Mouse (Mus musculus): Measurements from ENCODE around the gene Rfc4. TPM values are rescaled to one million over a fixed set of nuclear protein-coding genes. Genes with fewer than 3 reads are reported as not detected.
"Not testable (repeated sequence)": the region's sequence is repeated elsewhere in the genome, so short reads cannot be mapped to it uniquely, and the experiment has no call there.

Rfc4 gene
- polyA plus RNA-seq, 1 experiment from 2014 or later = 2.4 TPM

GRCm38 (mm10) chr16:23102340-23103037 is 25.0 kb downstream of the Rfc4 start:
- Histone ChIP-seq H3K4me3 (ENCODE audit: inconsistent target) (no peak overlapping the region), H3K79me2 (ENCODE audit: inconsistent target) (no peaks in the 10 kb centered on the region; the same call in 1 of the 2 replicates), H3K27ac (no peak overlapping the region), H3K36me3 (ENCODE audit: inconsistent target) (no peaks in the 10 kb centered on the region)
- 34% methylated on average over 15 of the region's 15 CpGs for WGBS (ENCODE audit: missing documents)

- H3K36me3 ChIP-seq (ENCODE audit: inconsistent target) = no peaks in the 10 kb centered on the region
- 45% methylated on average over 10 of the region's 10 CpGs for WGBS (ENCODE audit: missing documents)
- H3K27ac ChIP-seq = no peak overlapping the region
- no peak overlapping the region for H3K4me3 ChIP-seq (ENCODE audit: inconsistent target)
- H3K79me2 ChIP-seq (ENCODE audit: inconsistent target) = no peaks in the 10 kb centered on the region
Observed at GRCm38 (mm10) chr16:23100613-23101012, 26.9 kb downstream of the Rfc4 start.

GRCm38 (mm10) chr16:23100099-23100575 is 27.4 kb downstream of the Rfc4 start:
- no peaks in the 10 kb centered on the region for H3K79me2 ChIP-seq (ENCODE audit: inconsistent target)
- no peak overlapping the region for H3K27ac ChIP-seq
- 45% methylated on average over 6 of the region's 9 CpGs for WGBS (ENCODE audit: missing documents)
- no peaks in the 10 kb centered on the region for H3K36me3 ChIP-seq (ENCODE audit: inconsistent target)
- H3K4me3 ChIP-seq (ENCODE audit: inconsistent target) = no peak overlapping the region

- H3K27ac ChIP-seq = no peak overlapping the region
- H3K36me3 ChIP-seq (ENCODE audit: inconsistent target) = no peaks in the 10 kb centered on the region
- no peak overlapping the region for H3K4me3 ChIP-seq (ENCODE audit: inconsistent target)
- no peaks in the 10 kb centered on the region for H3K79me2 ChIP-seq (ENCODE audit: inconsistent target)
- WGBS (ENCODE audit: missing documents) = 85% methylated on average over 12 of the region's 12 CpGs
Observed at GRCm38 (mm10) chr16:23099632-23100031, 27.9 kb downstream of the Rfc4 start.

- not testable (repeated sequence) for H3K36me3 ChIP-seq (ENCODE audit: inconsistent target); H3K27ac ChIP-seq; H3K79me2 ChIP-seq (ENCODE audit: inconsistent target); H3K4me3 ChIP-seq (ENCODE audit: inconsistent target)
- 92% methylated on average over 1 of the region's 1 CpGs for WGBS (ENCODE audit: missing documents)
Observed at GRCm38 (mm10) chr16:23098105-23098452, 29.5 kb downstream of the Rfc4 start.

- H3K27ac ChIP-seq; H3K4me3 ChIP-seq (ENCODE audit: inconsistent target); H3K36me3 ChIP-seq (ENCODE audit: inconsistent target); H3K79me2 ChIP-seq (ENCODE audit: inconsistent target): not testable (repeated sequence)
- WGBS (ENCODE audit: missing documents) = 93% methylated on average over 8 of the region's 8 CpGs
Observed at GRCm38 (mm10) chr16:23097290-23098104, 30.0 kb downstream of the Rfc4 start.

GRCm38 (mm10) chr16:23096886-23097285 is 30.7 kb downstream of the Rfc4 start:
- H3K36me3 ChIP-seq (ENCODE audit: inconsistent target); H3K27ac ChIP-seq; H3K79me2 ChIP-seq (ENCODE audit: inconsistent target); H3K4me3 ChIP-seq (ENCODE audit: inconsistent target): not testable (repeated sequence)
- 78% methylated on average over 1 of the region's 1 CpGs for WGBS (ENCODE audit: missing documents)

GRCm38 (mm10) chr16:23095581-23095980 is 32.0 kb downstream of the Rfc4 start:
- WGBS (ENCODE audit: missing documents) = 94% methylated on average over 5 of the region's 5 CpGs
- H3K27ac ChIP-seq; H3K36me3 ChIP-seq (ENCODE audit: inconsistent target): not testable (repeated sequence)

GRCm38 (mm10) chr16:23094136-23094535 is 33.4 kb downstream of the Rfc4 start:
- Histone ChIP-seq H3K79me2 (ENCODE audit: inconsistent target) (no peaks in the 10 kb centered on the region), H3K36me3 (ENCODE audit: inconsistent target) (no peaks in the 10 kb centered on the region), H3K4me3 (ENCODE audit: inconsistent target) (no peak overlapping the region), H3K27ac (no peak overlapping the region)
- WGBS (ENCODE audit: missing documents) = 85% methylated on average over 6 of the region's 6 CpGs

More at GRCm38 (mm10) chr16:23095581-23095980, 32.0 kb downstream of the Rfc4 start:
- not testable (repeated sequence) for H3K79me2 ChIP-seq (ENCODE audit: inconsistent target); H3K4me3 ChIP-seq (ENCODE audit: inconsistent target)

- Histone ChIP-seq H3K36me3 (ENCODE audit: inconsistent target) (no peaks in the 10 kb centered on the region), H3K4me3 (ENCODE audit: inconsistent target) (no peak overlapping the region), H3K79me2 (ENCODE audit: inconsistent target) (no peaks in the 10 kb centered on the region), H3K27ac (no peak overlapping the region)
- WGBS (ENCODE audit: missing documents) = 90% methylated on average over 9 of the region's 13 CpGs
Observed at GRCm38 (mm10) chr16:23093321-23093953, 34.1 kb downstream of the Rfc4 start.

GRCm38 (mm10) chr16:23091345-23091744 is 36.2 kb downstream of the Rfc4 start:
- not testable (repeated sequence) for H3K36me3 ChIP-seq (ENCODE audit: inconsistent target); H3K27ac ChIP-seq; H3K4me3 ChIP-seq (ENCODE audit: inconsistent target); H3K79me2 ChIP-seq (ENCODE audit: inconsistent target)

- WGBS (ENCODE audit: missing documents) = 100% methylated on average over 1 of the region's 1 CpGs
- not testable (repeated sequence) for H3K4me3 ChIP-seq (ENCODE audit: inconsistent target); H3K36me3 ChIP-seq (ENCODE audit: inconsistent target); H3K27ac ChIP-seq; H3K79me2 ChIP-seq (ENCODE audit: inconsistent target)
Observed at GRCm38 (mm10) chr16:23088491-23088890, 39.0 kb downstream of the Rfc4 start.

- H3K36me3 ChIP-seq (ENCODE audit: inconsistent target); H3K79me2 ChIP-seq (ENCODE audit: inconsistent target); H3K27ac ChIP-seq; H3K4me3 ChIP-seq (ENCODE audit: inconsistent target): not testable (repeated sequence)
- 6% methylated on average over 4 of the region's 4 CpGs for WGBS (ENCODE audit: missing documents)
Observed at GRCm38 (mm10) chr16:23087712-23088111, 39.8 kb downstream of the Rfc4 start.

GRCm38 (mm10) chr16:23087159-23087558 is 40.4 kb downstream of the Rfc4 start:
- not testable (repeated sequence) for H3K27ac ChIP-seq; H3K79me2 ChIP-seq (ENCODE audit: inconsistent target); H3K4me3 ChIP-seq (ENCODE audit: inconsistent target); H3K36me3 ChIP-seq (ENCODE audit: inconsistent target)
- 75% methylated on average over 8 of the region's 8 CpGs for WGBS (ENCODE audit: missing documents)

- not testable (repeated sequence) for H3K36me3 ChIP-seq (ENCODE audit: inconsistent target); H3K4me3 ChIP-seq (ENCODE audit: inconsistent target)
- WGBS (ENCODE audit: missing documents) = 80% methylated on average over 4 of the region's 6 CpGs
Observed at GRCm38 (mm10) chr16:23077516-23077915, 50.0 kb downstream of the Rfc4 start.

More at GRCm38 (mm10) chr16:23077516-23077915, 50.0 kb downstream of the Rfc4 start:
- H3K27ac ChIP-seq; H3K79me2 ChIP-seq (ENCODE audit: inconsistent target): not testable (repeated sequence)
